Mouse (Mus musculus) WW6 (cell line): ENCODE results near the gene Bspry.

Experiments used
- DNase-seq: peaks from one replicate; pipeline ENCODE4 v3.0.0-alpha.2; 2013; ENCODE audit warnings: low read depth, low spot score

Bspry gene

GRCm38 (mm10) chr4:62480709-62481605, 1.1 kb downstream of the Bspry start:
- DNase-seq, result no peak

- no peak for DNase-seq
Measured at GRCm38 (mm10) chr4:62484928-62485327, 5.1 kb downstream of the Bspry start.

GRCm38 (mm10) chr4:62485450-62486161, 5.8 kb downstream of the Bspry start:
- no peak for DNase-seq

GRCm38 (mm10) chr4:62486162-62486696, 6.4 kb downstream of the Bspry start:
- no peak for DNase-seq

- DNase-seq, result no peak
Measured at GRCm38 (mm10) chr4:62487172-62487571, 7.3 kb downstream of the Bspry start.

GRCm38 (mm10) chr4:62487914-62488313, 8.1 kb downstream of the Bspry start:
- DNase-seq, result no peak

- DNase-seq, result no peak
Measured at GRCm38 (mm10) chr4:62492682-62493081, 12.8 kb downstream of the Bspry start.

- DNase-seq, result no peak
Measured at GRCm38 (mm10) chr4:62494230-62494629, 14.4 kb downstream of the Bspry start.

- no peak for DNase-seq
Measured at GRCm38 (mm10) chr4:62495946-62496345, 16.1 kb downstream of the Bspry start.

GRCm38 (mm10) chr4:62496815-62497214, 17.0 kb downstream of the Bspry start:
- no peak for DNase-seq

GRCm38 (mm10) chr4:62500799-62501198, 20.9 kb downstream of the Bspry start:
- DNase-seq, result no peak

- DNase-seq, result no peak
Measured at GRCm38 (mm10) chr4:62501534-62501933, 21.7 kb downstream of the Bspry start.

- DNase-seq, result peak; percentile 59
Measured at GRCm38 (mm10) chr4:62501964-62502732, 22.3 kb downstream of the Bspry start.

- DNase-seq, result no peak
Measured at GRCm38 (mm10) chr4:62502969-62503368, 23.1 kb downstream of the Bspry start.

GRCm38 (mm10) chr4:62503374-62503970, 23.6 kb downstream of the Bspry start, which contains the start of gene Hdhd3:
Hdhd3 (minus strand) TSS chr4:62503467.
- no peak for DNase-seq

- DNase-seq, result no peak
Measured at GRCm38 (mm10) chr4:62505991-62506390, 26.1 kb downstream of the Bspry start.

GRCm38 (mm10) chr4:62506798-62507197, 26.9 kb downstream of the Bspry start:
- DNase-seq, result no peak

GRCm38 (mm10) chr4:62508839-62509238, 29.0 kb downstream of the Bspry start:
- no peak for DNase-seq

GRCm38 (mm10) chr4:62509946-62510345, 30.1 kb downstream of the Bspry start:
- no peak for DNase-seq

- no peak for DNase-seq
Measured at GRCm38 (mm10) chr4:62513998-62514506, 34.2 kb downstream of the Bspry start.

GRCm38 (mm10) chr4:62514995-62515394, 35.1 kb downstream of the Bspry start:
- DNase-seq, result no peak
